In the genomic region with DNA sequence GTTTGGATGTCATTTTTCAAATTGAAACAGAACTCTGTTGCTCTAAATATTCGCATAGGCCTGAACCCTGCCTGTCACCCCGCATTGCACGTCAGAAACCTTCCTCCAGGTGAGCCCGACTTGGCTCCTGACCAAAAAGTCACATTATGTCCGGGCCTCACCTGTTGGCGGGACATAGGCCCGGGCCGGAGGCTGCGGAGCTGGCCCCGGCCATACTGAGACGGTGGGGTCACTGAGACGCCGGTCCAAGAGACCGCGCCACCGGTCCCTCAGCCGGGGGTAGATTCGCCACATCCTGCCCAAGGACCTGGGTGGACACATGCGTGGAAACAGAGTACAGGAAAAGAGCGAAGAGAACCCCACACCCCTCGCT, we compare ENCODE assay signal across 8 mouse cellular contexts. TPM values are rescaled to one million over a fixed set of nuclear protein-coding genes. Genes with fewer than 3 reads are reported as not detected.
A peak's percentile ranks its signal among the peaks of the same experiment; 100 is the strongest.
DNase-seq lines count a peak whose midpoint lies in the region; ATAC-seq and TF ChIP-seq lines count a peak whose summit lies in the region.

No protein-coding gene starts in this region.

- H3K4me1 ChIP-seq in kidney, embryonic 15.5 days = peaks cover 29% of the 10 kb centered on the region
- H3K4me1 ChIP-seq in intestine, embryonic 14.5 days (replicated peaks; ENCODE audit: control insufficient read depth, insufficient read depth, low read length) = peaks cover 18% of the 10 kb centered on the region
- H3K4me1 ChIP-seq in midbrain, postnatal 0 days (ENCODE audit: insufficient read depth, low read length) = peaks cover 9% of the 10 kb centered on the region

- H3K9ac ChIP-seq in kidney, embryonic 15.5 days = peak overlapping the region; percentile 83
- H3K9ac ChIP-seq in intestine, embryonic 14.5 days (ENCODE audit: low read length) = peak overlapping the region; percentile 74
- H3K9ac ChIP-seq in midbrain, postnatal 0 days (replicated peaks; ENCODE audit: low read length, poor library complexity, severe bottlenecking) = peak overlapping the region; percentile 73

- TF ChIP-seq CTCF in midbrain, postnatal 0 days (IDR thresholded peaks at IDR 0.05) = 0 out of 2 replicates have a peak, but pooled peaks have one; percentile 0

- H3K27ac ChIP-seq in kidney, embryonic 15.5 days = peak overlapping the region; percentile 80
- H3K27ac ChIP-seq in intestine, embryonic 14.5 days (ENCODE audit: low read depth) = peak overlapping the region; percentile 39; the same call in 1 of the 2 replicates
- H3K27ac ChIP-seq in midbrain, postnatal 0 days (ENCODE audit: low read depth, low read length) = peak overlapping the region; percentile 72

- peak overlapping the region; percentile 75 for H3K4me2 ChIP-seq in kidney, embryonic 15.5 days
- peak overlapping the region; percentile 78 for H3K4me2 ChIP-seq in intestine, embryonic 14.5 days (ENCODE audit: low read length)
- peak overlapping the region; percentile 87 for H3K4me2 ChIP-seq in midbrain, postnatal 0 days (ENCODE audit: low read depth, low read length, poor library complexity, severe bottlenecking)

- DNase-seq in kidney, postnatal 36 days = no peak
- DNase-seq in intestine, embryonic 14.5 days (ENCODE audit: low spot score) = no peak
- DNase-seq in midbrain, postnatal 0 days (ENCODE audit: low spot score) = no peak
- no peak for DNase-seq in gastrocnemius, adult 8-10 months (ENCODE audit: low spot score in 2 of 2)
- no peak for DNase-seq in retina, embryonic 14.5 days (ENCODE audit: low spot score)

- peak; percentile 61 for ATAC-seq in kidney, embryonic 15.5 days (replicated peaks; ENCODE audit: low FRiP score)
- peak; percentile 1; the same call in 1 of the 2 replicates for ATAC-seq in common myeloid progenitor, adult 5-6 weeks (replicated peaks; ENCODE audit: low read depth, poor library complexity, severe bottlenecking)
- ATAC-seq in intestine, embryonic 14.5 days (replicated peaks; ENCODE audit: low FRiP score, low TSS enrichment, low read depth) = peak; percentile 67
- ATAC-seq in midbrain, postnatal 0 days (ENCODE audit: low FRiP score) = no peak
- ATAC-seq in frontal cortex, adult (ENCODE audit: low TSS enrichment) = no peak

- no peaks in the 10 kb centered on the region for H3K9me3 ChIP-seq in kidney, embryonic 15.5 days (replicated peaks)
- H3K9me3 ChIP-seq in intestine, embryonic 14.5 days (ENCODE audit: control insufficient read depth, low read length) = no peaks in the 10 kb centered on the region
- H3K9me3 ChIP-seq in midbrain, postnatal 0 days (ENCODE audit: low read length) = no peaks in the 10 kb centered on the region

- H3K36me3 ChIP-seq in kidney, embryonic 15.5 days = no peaks in the 10 kb centered on the region
- H3K36me3 ChIP-seq in intestine, embryonic 14.5 days (ENCODE audit: control insufficient read depth, insufficient read depth, low read length) = no peaks in the 10 kb centered on the region
- H3K36me3 ChIP-seq in midbrain, postnatal 0 days (ENCODE audit: insufficient read depth, low read length) = no peaks in the 10 kb centered on the region

- H3K27me3 ChIP-seq in kidney, embryonic 15.5 days = no peaks in the 10 kb centered on the region
- no peaks in the 10 kb centered on the region for H3K27me3 ChIP-seq in intestine, embryonic 14.5 days (replicated peaks; ENCODE audit: control insufficient read depth, insufficient read depth, low read length)
- H3K27me3 ChIP-seq in midbrain, postnatal 0 days (ENCODE audit: insufficient read depth, low read length) = no peaks in the 10 kb centered on the region

- 1% methylated on average over 21 of the region's 21 CpGs for WGBS in kidney, embryonic 15.5 days
- WGBS in intestine, embryonic 14.5 days = 0% methylated on average over 21 of the region's 21 CpGs
- WGBS in midbrain, postnatal 0 days = under 1% methylated on average over 21 of the region's 21 CpGs

- peak overlapping the region; percentile 91 for H3K4me3 ChIP-seq in kidney, embryonic 15.5 days (replicated peaks)
- H3K4me3 ChIP-seq in intestine, embryonic 14.5 days (ENCODE audit: low read depth, low read length) = peak overlapping the region; percentile 79
- H3K4me3 ChIP-seq in midbrain, postnatal 0 days (ENCODE audit: low read depth, low read length) = peak overlapping the region; percentile 84

RNA-seq across cellular contexts. Expression of a gene that starts 0.4 kb away (rescaled TPM):
- 25.0 and 27.1 TPM in 2 replicates for polyA plus RNA-seq in kidney, embryonic 15.5 days (2015; fragmentation: Nextera tagmentation; extraction: Ambion mirVana)
- 36.5 and 41.0 TPM in 2 replicates for total RNA-seq in common myeloid progenitor, adult 5-6 weeks (2017)
- polyA plus RNA-seq in intestine, embryonic 14.5 days (2014; fragmentation: Nextera tagmentation; extraction: Ambion mirVana) = 28.9 and 29.1 TPM in 2 replicates
- 32.2 and 33.0 TPM in 2 replicates for total RNA-seq in midbrain, postnatal 0 days (2014; rRNA removed)
- polyA plus RNA-seq in midbrain, postnatal 0 days (2015; fragmentation: Nextera tagmentation; extraction: Ambion mirVana) = 19.2 and 20.1 TPM in 2 replicates
- total RNA-seq in gastrocnemius, adult 8-10 months (2022) = 10 to 100 TPM; 72.7 to 86.1 (median 75.5) TPM

RNA-seq across cellular contexts. Expression of a gene that starts 1.7 kb away (rescaled TPM):
- polyA plus RNA-seq in kidney, embryonic 15.5 days (2015; fragmentation: Nextera tagmentation; extraction: Ambion mirVana) = 53.6 and 55.3 TPM in 2 replicates
- total RNA-seq in common myeloid progenitor, adult 5-6 weeks (2017) = 46.2 and 57.6 TPM in 2 replicates
- polyA plus RNA-seq in intestine, embryonic 14.5 days (2014; fragmentation: Nextera tagmentation; extraction: Ambion mirVana) = 59.5 and 62.2 TPM in 2 replicates
- 34.8 and 42.3 TPM in 2 replicates for total RNA-seq in midbrain, postnatal 0 days (2014; rRNA removed)
- 47.9 and 48.1 TPM in 2 replicates for polyA plus RNA-seq in midbrain, postnatal 0 days (2015; fragmentation: Nextera tagmentation; extraction: Ambion mirVana)
- 10 to 100 TPM; 28.9 to 30.7 (median 30.6) TPM for total RNA-seq in gastrocnemius, adult 8-10 months (2022)

RNA-seq across cellular contexts. Expression of a gene that starts 37.8 kb away (rescaled TPM):
- 106 and 120 TPM in 2 replicates for polyA plus RNA-seq in kidney, embryonic 15.5 days (2015; fragmentation: Nextera tagmentation; extraction: Ambion mirVana)
- 87.4 and 98.2 TPM in 2 replicates for total RNA-seq in common myeloid progenitor, adult 5-6 weeks (2017)
- polyA plus RNA-seq in intestine, embryonic 14.5 days (2014; fragmentation: Nextera tagmentation; extraction: Ambion mirVana) = 110 and 113 TPM in 2 replicates
- 88.6 and 92.6 TPM in 2 replicates for total RNA-seq in midbrain, postnatal 0 days (2014; rRNA removed)
- polyA plus RNA-seq in midbrain, postnatal 0 days (2015; fragmentation: Nextera tagmentation; extraction: Ambion mirVana) = 83.1 and 87.8 TPM in 2 replicates
- total RNA-seq in gastrocnemius, adult 8-10 months (2022) = 10 to 100 TPM; 21.6 to 24.9 (median 22.7) TPM

RNA-seq across cellular contexts. Expression of a gene that starts 52.6 kb away (rescaled TPM):
- polyA plus RNA-seq in kidney, embryonic 15.5 days (2015; fragmentation: Nextera tagmentation; extraction: Ambion mirVana) = 0.23 and 0.26 TPM in 2 replicates
- 0.09 TPM in 1 of 2 replicates, not detected in the other for total RNA-seq in common myeloid progenitor, adult 5-6 weeks (2017)
- 0.07 and 0.32 TPM in 2 replicates for polyA plus RNA-seq in intestine, embryonic 14.5 days (2014; fragmentation: Nextera tagmentation; extraction: Ambion mirVana)
- 0.14 and 0.22 TPM in 2 replicates for total RNA-seq in midbrain, postnatal 0 days (2014; rRNA removed)
- polyA plus RNA-seq in midbrain, postnatal 0 days (2015; fragmentation: Nextera tagmentation; extraction: Ambion mirVana) = 0.23 and 0.52 TPM in 2 replicates
- total RNA-seq in gastrocnemius, adult 8-10 months (2022) = under 1 TPM in 2 of 4 experiments, not detected in 2; 0.05 TPM

Comparison
In these comparisons a context has a peak if more than half of its experiments do, and no peak if none do; other contexts are left out.
1. ATAC-seq: peak in kidney, embryonic 15.5 days (single experiment), common myeloid progenitor, adult 5-6 weeks (single experiment) and intestine, embryonic 14.5 days (single experiment); none in midbrain, postnatal 0 days (single experiment) and frontal cortex, adult (single experiment).
2. Peak in every context shown above with its lines, with median percentiles within 50 percentile points of each other: H3K27ac ChIP-seq, H3K4me2 ChIP-seq, H3K4me3 ChIP-seq and H3K9ac ChIP-seq.